Comparison of ENCODE assay signal across 10 mouse cellular contexts in the genomic region with DNA sequence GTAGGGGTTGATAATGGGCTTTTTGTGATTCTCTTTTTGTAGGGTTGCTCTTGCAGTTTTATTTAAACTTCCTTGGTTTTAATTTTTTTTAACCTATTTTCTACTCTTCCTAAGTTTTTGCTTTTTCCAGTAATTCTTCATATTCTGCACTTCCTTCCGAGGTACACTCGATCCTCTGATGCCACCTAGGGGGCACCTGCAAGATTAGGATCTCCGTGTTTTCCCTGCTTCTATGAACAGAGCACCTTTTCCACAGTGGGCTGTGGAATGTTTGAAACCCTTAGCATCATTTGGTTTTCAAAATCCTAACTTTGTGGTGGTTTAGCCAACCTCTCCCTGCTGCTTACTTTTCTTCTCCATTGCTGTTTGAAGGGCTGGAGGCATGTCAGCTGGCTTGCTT.
A peak's percentile ranks its signal among the peaks of the same experiment; 100 is the strongest.
DNase-seq lines count a peak whose midpoint lies in the region; ATAC-seq and TF ChIP-seq lines count a peak whose summit lies in the region.
"Had no signal": no experiment of that assay in that cellular context is flagged by ENCODE, and none has a peak within 500 bp of the region (broad histone marks: within the 10 kb centered on the region; RNA-seq: fewer than 3 reads in every experiment).

No protein-coding gene starts in this region.

- WGBS in heart, adult 2 months, result 45% methylated on average over 3 of the region's 3 CpGs
- WGBS in lung, adult 2 months, result 60% methylated on average over 3 of the region's 3 CpGs
- WGBS in hindbrain, embryonic 16.5 days, result 52% methylated on average over 3 of the region's 3 CpGs

- DNase-seq in adrenal gland, adult (ENCODE audit: inconsistent age in 2 of 2, low spot score in 1 of 2), result peak; percentile 23 to 74
- DNase-seq in adrenal gland, adult 18-20 months (ENCODE audit: low spot score in 2 of 2), result no peak
- DNase-seq in heart, adult 2 months, result no peak
- no peak for DNase-seq in heart, adult 9 months (ENCODE audit: low spot score in 2 of 2)
- no peak for DNase-seq in lung, adult 2 months
- no peak for DNase-seq in lung, postnatal 4 days
- no peak for DNase-seq in layer of hippocampus, adult 9-10 months (ENCODE audit: low spot score)
- DNase-seq: heart, postnatal 36 days had no signal

- peak; percentile 71 for TF ChIP-seq CTCF in heart, adult 2 months (IDR thresholded peaks at IDR 0.05)
- peak; percentile 44; the same call in 1 of the 2 replicates for TF ChIP-seq CTCF in lung, adult 2 months (IDR thresholded peaks at IDR 0.05; ENCODE audit: insufficient read depth, low read length)

- H3K9me3 ChIP-seq in hindbrain, embryonic 16.5 days (ENCODE audit: control insufficient read depth, low read length), result no peaks in the 10 kb centered on the region
- H3K9me3 ChIP-seq: limb, embryonic 13.5 days had no signal

- peaks cover 2% of the 10 kb centered on the region; the same call in 1 of the 2 replicates for H3K4me1 ChIP-seq in heart, adult 2 months (ENCODE audit: control insufficient read depth, insufficient read depth, low read length)
- no peaks in the 10 kb centered on the region for H3K4me1 ChIP-seq in lung, adult 2 months (ENCODE audit: control insufficient read depth, insufficient read depth, low read length)
- H3K4me1 ChIP-seq in hindbrain, embryonic 16.5 days (ENCODE audit: control insufficient read depth, insufficient read depth, low read depth, low read length), result no peaks in the 10 kb centered on the region
- H3K4me1 ChIP-seq: limb, embryonic 13.5 days had no signal

- H3K4me2 ChIP-seq in hindbrain, embryonic 16.5 days (ENCODE audit: low read length), result no peak overlapping the region
- H3K4me2 ChIP-seq: limb, embryonic 13.5 days had no signal

- no peaks in the 10 kb centered on the region for H3K79me2 ChIP-seq in heart, adult 2 months (replicated peaks; ENCODE audit: control insufficient read depth, insufficient read depth, low read length)

- ATAC-seq in hindbrain, embryonic 16.5 days, result peak; percentile 80; the same call in 1 of the 2 replicates

- no peak overlapping the region for H3K9ac ChIP-seq in heart, adult 2 months (ENCODE audit: low read depth, low read length)
- H3K9ac ChIP-seq in hindbrain, embryonic 16.5 days (ENCODE audit: low read depth, low read length), result no peak overlapping the region
- H3K9ac ChIP-seq: limb, embryonic 13.5 days had no signal

- no peak overlapping the region for H3K27ac ChIP-seq in heart, adult 2 months
- no peak overlapping the region for H3K27ac ChIP-seq in hindbrain, embryonic 16.5 days (ENCODE audit: low read depth, low read length)
- H3K27ac ChIP-seq: limb, embryonic 13.5 days had no signal

- TF ChIP-seq EP300 in heart, adult 2 months (IDR thresholded peaks at IDR 0.05; ENCODE audit: insufficient read depth, low read depth, low read length), result no peak

- H3K4me3 ChIP-seq in heart, adult 2 months, result no peak overlapping the region
- H3K4me3 ChIP-seq in lung, adult 2 months (replicated peaks; ENCODE audit: extremely low read depth, low read depth, low read length), result no peak overlapping the region
- no peak overlapping the region for H3K4me3 ChIP-seq in hindbrain, embryonic 16.5 days (ENCODE audit: low read length)
- H3K4me3 ChIP-seq: limb, embryonic 13.5 days had no signal

- H3K27me3 ChIP-seq in heart, adult 2 months (ENCODE audit: control insufficient read depth, insufficient read depth, low read length), result no peaks in the 10 kb centered on the region
- H3K27me3 ChIP-seq in hindbrain, embryonic 16.5 days (replicated peaks; ENCODE audit: control insufficient read depth, insufficient read depth, low read length), result no peaks in the 10 kb centered on the region

- intact Hi-C loops in heart, adult 2 months (cut with DNase I), result loop anchor here (1.0 to 5.0 kb wide), 5 partner anchors 39 to 233 kb away; partner anchors contain the start of gene Elmo1

- H3K36me3 ChIP-seq in heart, adult 2 months (ENCODE audit: control insufficient read depth, insufficient read depth, low read length), result no peaks in the 10 kb centered on the region
- no peaks in the 10 kb centered on the region for H3K36me3 ChIP-seq in hindbrain, embryonic 16.5 days (ENCODE audit: control insufficient read depth, insufficient read depth, low read length)
- H3K36me3 ChIP-seq: limb, embryonic 13.5 days had no signal

- no peak for TF ChIP-seq POLR2A in heart, adult 2 months (IDR thresholded peaks at IDR 0.05; ENCODE audit: insufficient read depth, low read depth, low read length)
- no peak for TF ChIP-seq POLR2A in lung, adult 2 months (IDR thresholded peaks at IDR 0.05; ENCODE audit: borderline replicate concordance, extremely low read depth, low read depth, low read length)

Comparison
In these comparisons a context has a peak if more than half of its experiments do, and no peak if none do; other contexts are left out.
1. DNase-seq: peak in adrenal gland, adult (2 of 2); none in adrenal gland, adult 18-20 months (0 of 2), heart, adult 2 months (0 of 2), heart, adult 9 months (0 of 2), lung, adult 2 months (single experiment), lung, postnatal 4 days (0 of 2) and layer of hippocampus, adult 9-10 months (single experiment).